Mouse (Mus musculus) hindbrain, embryonic 16.5 days (tissue): Measurements from ENCODE around the gene Suco. TPM values are rescaled to one million over a fixed set of nuclear protein-coding genes. Genes with fewer than 3 reads are reported as not detected.
A peak's percentile ranks its signal among the peaks of the same experiment; 100 is the strongest.

Experiments used
- ATAC-seq: fragments of 200-750 bp; cut with Nextera tagmentation; 2 replicates; pipeline ENCODE4 v1.8.0; 2017; ENCODE audit warnings: moderate TSS enrichment, moderate library complexity
- H3K27ac ChIP-seq: fragments of 300-500 bp; sonication (generic); 2 replicates; pipeline ENCODE4 v1.5.1; 2014; ENCODE audit warnings: low read depth, mild to moderate bottlenecking, control low read depth, low read length, moderate library complexity
- H3K27me3 ChIP-seq: fragments of 300-500 bp; sonication (generic); replicated peaks from 2 replicates; pipeline ENCODE4 v1.6.1; 2014; ENCODE audit warnings: low read length; ENCODE audit not compliant: control insufficient read depth, insufficient read depth
- H3K36me3 ChIP-seq: fragments of 300-500 bp; sonication (generic); 2 replicates; pipeline ENCODE4 v1.6.1; 2014; ENCODE audit warnings: mild to moderate bottlenecking, low read length, moderate library complexity, mixed read lengths; ENCODE audit not compliant: control insufficient read depth, insufficient read depth
- H3K4me1 ChIP-seq: fragments of 300-500 bp; sonication (generic); 2 replicates; pipeline ENCODE4 v1.6.1; 2014; ENCODE audit warnings: low read depth, low read length; ENCODE audit not compliant: control insufficient read depth, insufficient read depth
- H3K4me2 ChIP-seq: fragments of 300-500 bp; sonication (generic); 2 replicates; pipeline ENCODE4 v1.6.1; 2014; ENCODE audit warnings: mild to moderate bottlenecking, low read length, control low read depth, moderate library complexity
- H3K4me3 ChIP-seq: fragments of 300-500 bp; sonication (generic); 2 replicates; pipeline ENCODE4 v1.5.1; 2014; ENCODE audit warnings: mild to moderate bottlenecking, low read length, control low read depth, moderate library complexity
- H3K9ac ChIP-seq: fragments of 300-500 bp; sonication (generic); 2 replicates; pipeline ENCODE4 v1.6.1; 2014; ENCODE audit warnings: low read depth, mild to moderate bottlenecking, control low read depth, low read length, moderate library complexity
- H3K9me3 ChIP-seq: fragments of 300-500 bp; sonication (generic); 2 replicates; pipeline ENCODE4 v1.6.1; 2014; ENCODE audit warnings: mild to moderate bottlenecking, low read length, moderate library complexity; ENCODE audit not compliant: control insufficient read depth
- WGBS: fragments of 180-500 bp; shearing (Covaris S2); extraction: QIAGEN DNeasy Blood & Tissue Kit; methylation state at CpG from one replicate; pipeline ENCODE4 v1.1.7; 2014; 5-methylcytosine and 5-hydroxymethylcytosine counted together
- polyA plus RNA-seq: library from polyadenylated mRNA; unstranded; fragments of >200 nt; fragmentation: Nextera tagmentation; extraction: Ambion mirVana; gene quantifications from 2 replicates; pipeline ENCODE4 v1.2.1, GENCODE M21; 2015

The Suco gene
- polyA plus RNA-seq, 1 experiment from 2014 or later: 17.5 TPM

GRCm38 (mm10) chr1:161896130-161896529 lies 19.6 kb upstream of the Suco start:
- Histone ChIP-seq H3K9me3 (no peaks in the 10 kb centered on the region), H3K4me3 (no peak overlapping the region), H3K36me3 (no peaks in the 10 kb centered on the region), H3K4me2 (no peak overlapping the region), H3K27me3 (no peaks in the 10 kb centered on the region), H3K9ac (no peak overlapping the region), H3K27ac (no peak overlapping the region), H3K4me1 (no peaks in the 10 kb centered on the region)
- no peak for ATAC-seq
- 71% methylated on average over 10 of the region's 10 CpGs for WGBS

GRCm38 (mm10) chr1:161895014-161895413 lies 18.5 kb upstream of the Suco start:
- Histone ChIP-seq H3K4me1 (no peaks in the 10 kb centered on the region), H3K27me3 (no peaks in the 10 kb centered on the region), H3K27ac (no peak overlapping the region), H3K4me2 (no peak overlapping the region), H3K4me3 (no peak overlapping the region), H3K9ac (no peak overlapping the region), H3K9me3 (no peaks in the 10 kb centered on the region), H3K36me3 (no peaks in the 10 kb centered on the region)
- no peak for ATAC-seq
- 96% methylated on average over 3 of the region's 3 CpGs for WGBS

GRCm38 (mm10) chr1:161894553-161894952 lies 18.1 kb upstream of the Suco start:
- Histone ChIP-seq H3K9ac (no peak overlapping the region), H3K27ac (no peak overlapping the region), H3K4me3 (no peak overlapping the region), H3K4me1 (no peaks in the 10 kb centered on the region), H3K36me3 (no peaks in the 10 kb centered on the region), H3K9me3 (no peaks in the 10 kb centered on the region), H3K27me3 (no peaks in the 10 kb centered on the region), H3K4me2 (no peak overlapping the region)
- 71% methylated on average over 2 of the region's 2 CpGs for WGBS
- no peak for ATAC-seq

DNA sequence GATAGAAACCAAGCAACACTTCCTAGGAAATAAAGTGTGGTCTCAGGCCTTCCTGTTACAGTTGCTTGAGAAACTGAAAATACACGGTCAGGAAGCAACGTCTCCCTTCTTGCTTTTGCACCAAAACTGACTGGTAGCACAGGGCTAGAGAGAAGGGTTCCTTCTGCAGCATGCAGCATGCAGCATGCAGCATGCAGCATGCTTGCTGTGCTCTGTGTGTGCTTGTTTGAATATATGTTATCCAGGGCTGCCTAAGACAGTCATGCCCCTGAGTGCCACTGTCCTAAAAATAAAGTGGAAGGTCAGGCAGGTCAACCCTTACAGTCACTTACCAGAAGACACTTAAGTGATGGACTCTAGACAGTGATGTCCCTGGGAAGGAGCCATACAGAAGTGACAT lies 17.6 kb upstream of the Suco start:
- H3K27ac ChIP-seq: no peak overlapping the region
- no peak overlapping the region for H3K4me2 ChIP-seq
- H3K9ac ChIP-seq: no peak overlapping the region
- H3K36me3 ChIP-seq: no peaks in the 10 kb centered on the region
- no peaks in the 10 kb centered on the region for H3K4me1 ChIP-seq
- H3K9me3 ChIP-seq: no peaks in the 10 kb centered on the region
- no peak for ATAC-seq
- 78% methylated on average over 2 of the region's 2 CpGs for WGBS
- H3K4me3 ChIP-seq: no peak overlapping the region
- no peaks in the 10 kb centered on the region for H3K27me3 ChIP-seq

- no peak for ATAC-seq
Observed at GRCm38 (mm10) chr1:161888823-161889222, 12.3 kb upstream of the Suco start.

DNA sequence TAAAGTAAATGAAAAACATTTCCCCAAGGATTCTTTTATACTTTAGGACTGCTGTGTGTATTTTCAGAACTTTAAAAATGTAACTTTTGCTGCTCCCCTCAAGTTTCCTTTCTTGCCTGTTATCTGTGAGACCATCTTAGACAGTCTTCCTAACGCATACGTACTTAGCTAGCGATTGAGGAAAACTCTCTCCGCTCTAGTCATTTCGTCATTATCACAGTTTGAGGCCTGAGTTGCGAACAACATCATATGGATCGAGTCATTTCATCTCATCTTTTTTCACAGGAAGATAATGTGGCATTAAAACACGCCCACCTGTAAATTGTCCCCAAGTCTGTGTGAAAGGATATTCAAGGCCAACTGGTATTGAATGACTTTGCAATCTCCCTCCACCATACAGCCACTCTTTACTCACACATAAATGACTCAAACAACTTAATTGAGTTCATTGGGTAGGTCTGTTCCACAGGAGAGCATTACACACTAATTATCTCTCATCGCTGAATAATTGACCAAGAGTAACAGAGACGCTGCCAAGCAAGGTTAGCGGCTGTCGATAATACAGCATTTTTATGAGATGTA lies 11.3 kb upstream of the Suco start:
- WGBS: 86% methylated on average over 12 of the region's 12 CpGs
- H3K36me3 ChIP-seq: no peaks in the 10 kb centered on the region
- ATAC-seq: no peak
- no peaks in the 10 kb centered on the region for H3K27me3 ChIP-seq
- H3K9me3 ChIP-seq: no peaks in the 10 kb centered on the region
- no peak overlapping the region for H3K4me3 ChIP-seq
- no peak overlapping the region for H3K27ac ChIP-seq
- no peak overlapping the region for H3K4me2 ChIP-seq
- no peak overlapping the region for H3K9ac ChIP-seq
- H3K4me1 ChIP-seq: no peaks in the 10 kb centered on the region

More at GRCm38 (mm10) chr1:161888823-161889222, 12.3 kb upstream of the Suco start:
- WGBS: 89% methylated on average over 3 of the region's 3 CpGs
- H3K4me1 ChIP-seq: no peaks in the 10 kb centered on the region
- no peaks in the 10 kb centered on the region for H3K36me3 ChIP-seq
- H3K27me3 ChIP-seq: no peaks in the 10 kb centered on the region
- no peak overlapping the region for H3K9ac ChIP-seq
- H3K4me2 ChIP-seq: no peak overlapping the region
- no peak overlapping the region for H3K27ac ChIP-seq
- H3K4me3 ChIP-seq: no peak overlapping the region
- H3K9me3 ChIP-seq: no peaks in the 10 kb centered on the region

GRCm38 (mm10) chr1:161885762-161886161 lies 9.3 kb upstream of the Suco start:
- 60% methylated on average over 1 of the region's 1 CpGs for WGBS
- H3K9ac ChIP-seq: no peak overlapping the region
- no peak for ATAC-seq
- H3K4me3 ChIP-seq: no peak overlapping the region
- H3K4me2 ChIP-seq: no peak overlapping the region
- no peaks in the 10 kb centered on the region for H3K27me3 ChIP-seq
- no peaks in the 10 kb centered on the region for H3K4me1 ChIP-seq
- no peaks in the 10 kb centered on the region for H3K9me3 ChIP-seq
- no peaks in the 10 kb centered on the region for H3K36me3 ChIP-seq
- no peak overlapping the region for H3K27ac ChIP-seq

- 21% methylated on average over 5 of the region's 5 CpGs for WGBS
- ATAC-seq: no peak
- Histone ChIP-seq H3K4me3 (peak overlapping the region; percentile 54), H3K36me3 (no peaks in the 10 kb centered on the region), H3K4me1 (peaks cover 25% of the 10 kb centered on the region), H3K4me2 (peak overlapping the region; percentile 69), H3K9ac (peak overlapping the region; percentile 47), H3K27ac (peak overlapping the region; percentile 57), H3K9me3 (no peaks in the 10 kb centered on the region), H3K27me3 (no peaks in the 10 kb centered on the region)
Observed at GRCm38 (mm10) chr1:161877580-161878142, 1.2 kb upstream of the Suco start.

DNA sequence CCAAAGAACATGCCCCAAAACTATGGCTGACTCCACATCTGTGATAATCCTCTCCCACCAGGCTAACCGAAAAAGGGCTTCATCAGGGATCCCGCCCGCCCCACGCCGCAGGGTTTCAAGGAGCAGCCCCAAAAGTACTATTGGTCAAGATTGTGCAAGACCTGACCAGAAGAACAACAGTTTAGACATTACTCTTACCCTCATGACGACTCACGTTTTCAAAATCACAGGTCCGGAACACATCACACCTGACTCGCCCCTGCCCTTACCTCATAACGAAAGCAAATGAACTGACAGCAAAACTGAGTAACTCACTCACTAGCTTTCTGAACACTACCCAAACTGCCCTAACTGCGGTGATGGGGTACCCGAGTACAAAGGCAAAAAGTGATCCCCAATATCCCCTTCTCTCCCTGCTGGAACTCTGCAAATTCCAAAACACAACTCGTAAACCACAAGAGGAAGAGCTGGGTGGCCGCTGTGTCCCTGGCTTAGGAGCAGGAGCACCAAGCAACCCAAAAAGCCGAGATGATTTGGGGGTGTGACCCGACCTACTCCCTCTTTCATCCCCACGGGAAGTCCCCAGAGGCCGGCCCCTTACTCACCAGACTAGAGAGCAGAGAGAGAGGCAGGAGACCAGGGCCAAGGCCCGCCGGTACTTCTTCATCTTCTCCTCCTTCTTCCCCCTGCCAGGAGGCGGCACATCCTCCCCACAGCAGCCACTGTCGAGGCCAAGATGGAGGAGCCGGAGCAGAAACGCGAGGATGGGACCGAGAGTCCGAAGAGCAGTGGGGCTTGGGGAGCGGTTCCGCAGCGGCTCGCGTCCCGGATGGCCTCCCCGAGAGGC lies 553 bp downstream of the Suco start:
- 0% methylated on average over 34 of the region's 34 CpGs for WGBS
- no peaks in the 10 kb centered on the region for H3K9me3 ChIP-seq
- H3K9ac ChIP-seq: peak overlapping the region; percentile 77

More for the DNA sequence above, 553 bp downstream of the Suco start:
- H3K4me1 ChIP-seq: peaks cover 25% of the 10 kb centered on the region
- H3K4me3 ChIP-seq: peak overlapping the region; percentile 54
- ATAC-seq: peak; percentile 53
- H3K36me3 ChIP-seq: no peaks in the 10 kb centered on the region
- H3K4me2 ChIP-seq: peak overlapping the region; percentile 72
- H3K27me3 ChIP-seq: no peaks in the 10 kb centered on the region
- H3K27ac ChIP-seq: peak overlapping the region; percentile 90
